20 mouse cellular contexts compared by ENCODE assay signal in the genomic region with DNA sequence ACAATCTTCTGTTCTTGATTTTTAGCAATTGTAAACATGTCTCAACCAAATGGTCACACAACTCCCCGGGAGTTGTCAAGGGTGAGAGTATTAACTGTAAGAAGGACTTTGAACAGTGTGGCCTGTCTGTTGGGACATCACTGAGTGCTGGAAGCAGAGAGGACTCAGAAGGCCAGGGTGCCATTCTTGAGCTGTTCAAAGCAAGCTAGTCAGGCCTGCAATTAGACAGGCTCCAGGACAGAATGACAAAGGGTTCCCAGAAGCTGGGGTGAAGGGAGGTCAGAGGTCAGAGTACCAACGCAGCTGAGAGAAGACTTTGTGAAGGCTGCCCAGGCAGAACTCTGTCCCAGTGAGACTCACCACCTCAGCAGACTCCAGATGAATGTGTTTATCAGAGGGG. TPM values are rescaled to one million over a fixed set of nuclear protein-coding genes. Genes with fewer than 3 reads are reported as not detected.
A peak's percentile ranks its signal among the peaks of the same experiment; 100 is the strongest.
DNase-seq lines count a peak whose midpoint lies in the region; ATAC-seq and TF ChIP-seq lines count a peak whose summit lies in the region.
"Had no signal": no experiment of that assay in that cellular context is flagged by ENCODE, and none has a peak within 500 bp of the region (broad histone marks: within the 10 kb centered on the region; RNA-seq: fewer than 3 reads in every experiment).

No protein-coding gene starts in this region.

- WGBS in kidney, adult 2 months = 28% methylated on average over 2 of the region's 2 CpGs
- 30% methylated on average over 2 of the region's 2 CpGs for WGBS in kidney, embryonic 14.5 days
- 17% methylated on average over 2 of the region's 2 CpGs for WGBS in intestine, postnatal 0 days
- WGBS in forebrain, embryonic 15.5 days = 29% methylated on average over 2 of the region's 2 CpGs

- no peaks in the 10 kb centered on the region for H3K27me3 ChIP-seq in kidney, adult 2 months (replicated peaks; ENCODE audit: control insufficient read depth, insufficient read depth, low read length)
- H3K27me3 ChIP-seq in kidney, embryonic 14.5 days (ENCODE audit: control insufficient read depth, insufficient read depth, low read length) = peaks cover 3% of the 10 kb centered on the region; the same call in 1 of the 2 replicates
- no peaks in the 10 kb centered on the region for H3K27me3 ChIP-seq in intestine, postnatal 0 days (replicated peaks; ENCODE audit: control insufficient read depth, insufficient read depth, low read length)
- H3K27me3 ChIP-seq in forebrain, embryonic 15.5 days = no peaks in the 10 kb centered on the region
- H3K27me3 ChIP-seq: CH12.LX; hindbrain, embryonic 13.5 days; neural tube, embryonic 13.5 days had no signal

- TF ChIP-seq CTCF in kidney, adult 2 months (conservative IDR thresholded peaks at IDR 0.05; ENCODE audit: insufficient read depth, insufficient read length, low read depth, low read length) = no peak
- no peak for TF ChIP-seq CTCF in intestine, postnatal 0 days (IDR thresholded peaks at IDR 0.05; ENCODE audit: low read depth)

- no peak for TF ChIP-seq POLR2A in kidney, adult 2 months (IDR thresholded peaks at IDR 0.05; ENCODE audit: low read depth, low read length)

- H3K4me3 ChIP-seq in kidney, adult 2 months (ENCODE audit: insufficient read depth, low read depth, low read length) = no peak overlapping the region
- no peak overlapping the region for H3K4me3 ChIP-seq in kidney, embryonic 14.5 days (ENCODE audit: low read length)
- no peak overlapping the region for H3K4me3 ChIP-seq in intestine, postnatal 0 days (ENCODE audit: low read depth, low read length)
- no peak overlapping the region for H3K4me3 ChIP-seq in forebrain, embryonic 15.5 days
- H3K4me3 ChIP-seq: hindbrain, embryonic 13.5 days; layer of hippocampus, adult 2 months; limb, embryonic 15.5 days; neural tube, embryonic 13.5 days had no signal

- no peak for ATAC-seq in kidney, embryonic 14.5 days (ENCODE audit: low FRiP score, low TSS enrichment)
- ATAC-seq in intestine, postnatal 0 days = peak; percentile 56
- ATAC-seq in forebrain, embryonic 15.5 days (replicated peaks) = no peak
- ATAC-seq: forebrain, embryonic 16.5 days; inflammation-experienced regulatory T-cells, adult 6 months had no signal

- no peak overlapping the region for H3K9ac ChIP-seq in kidney, embryonic 14.5 days (ENCODE audit: low read depth, low read length)
- no peak overlapping the region for H3K9ac ChIP-seq in intestine, postnatal 0 days (ENCODE audit: low read depth, low read length)
- H3K9ac ChIP-seq in forebrain, embryonic 15.5 days (replicated peaks) = no peak overlapping the region
- H3K9ac ChIP-seq: hindbrain, embryonic 13.5 days; limb, embryonic 15.5 days; neural tube, embryonic 13.5 days had no signal

- H3K9me3 ChIP-seq in kidney, embryonic 14.5 days (ENCODE audit: control insufficient read depth, low read length) = no peaks in the 10 kb centered on the region
- H3K9me3 ChIP-seq in intestine, postnatal 0 days (ENCODE audit: control insufficient read depth) = no peaks in the 10 kb centered on the region
- no peaks in the 10 kb centered on the region for H3K9me3 ChIP-seq in forebrain, embryonic 15.5 days
- H3K9me3 ChIP-seq: hindbrain, embryonic 13.5 days; limb, embryonic 15.5 days; neural tube, embryonic 13.5 days had no signal

- 0 out of 2 replicates have a peak, but pooled peaks cover 3% of the 10 kb centered on the region for H3K4me1 ChIP-seq in kidney, adult 2 months (ENCODE audit: control insufficient read depth, insufficient read depth, low read length)
- no peaks in the 10 kb centered on the region for H3K4me1 ChIP-seq in kidney, embryonic 14.5 days (ENCODE audit: control insufficient read depth, insufficient read depth, low read length)
- no peaks in the 10 kb centered on the region; the same call in 1 of the 2 replicates for H3K4me1 ChIP-seq in intestine, postnatal 0 days (replicated peaks; ENCODE audit: control insufficient read depth, insufficient read depth, low read length)
- H3K4me1 ChIP-seq in forebrain, embryonic 15.5 days = no peaks in the 10 kb centered on the region
- H3K4me1 ChIP-seq: hindbrain, embryonic 13.5 days; limb, embryonic 15.5 days; neural tube, embryonic 13.5 days had no signal

- H3K4me2 ChIP-seq in kidney, embryonic 14.5 days (replicated peaks; ENCODE audit: low read depth, low read length) = no peak overlapping the region
- no peak overlapping the region for H3K4me2 ChIP-seq in intestine, postnatal 0 days (replicated peaks; ENCODE audit: low read depth)
- H3K4me2 ChIP-seq in forebrain, embryonic 15.5 days (replicated peaks) = no peak overlapping the region
- H3K4me2 ChIP-seq: hindbrain, embryonic 13.5 days; limb, embryonic 15.5 days; neural tube, embryonic 13.5 days had no signal

- H3K36me3 ChIP-seq in kidney, adult 2 months (ENCODE audit: control insufficient read depth, insufficient read depth, low read length) = no peaks in the 10 kb centered on the region
- H3K36me3 ChIP-seq in kidney, embryonic 14.5 days (ENCODE audit: control insufficient read depth, insufficient read depth, low read length) = no peaks in the 10 kb centered on the region
- H3K36me3 ChIP-seq in intestine, postnatal 0 days (ENCODE audit: control insufficient read depth, insufficient read depth) = no peaks in the 10 kb centered on the region
- no peaks in the 10 kb centered on the region for H3K36me3 ChIP-seq in forebrain, embryonic 15.5 days
- H3K36me3 ChIP-seq: hindbrain, embryonic 13.5 days; limb, embryonic 15.5 days; neural tube, embryonic 13.5 days had no signal

- peak; percentile 82 for DNase-seq in kidney, adult 2 months
- DNase-seq in embryo, embryonic 10 days (ENCODE audit: low spot score) = peak; percentile 66
- peak; percentile 50 for DNase-seq in retina, embryonic 14.5 days (ENCODE audit: low spot score)
- no peak for DNase-seq in c-Kit-positive CD71-positive TER-119-positive erythroid progenitor cells, embryonic 14.5 days (ENCODE audit: low spot score)
- DNase-seq: cerebellum, adult 8-10 months; heart, postnatal 10 days; layer of hippocampus, postnatal 36 days; lung, adult 2 months; lung, postnatal 4 days; right cerebral cortex, postnatal 14 days had no signal

- no peak overlapping the region for H3K27ac ChIP-seq in kidney, adult 2 months (ENCODE audit: insufficient read depth, low read depth, low read length)
- H3K27ac ChIP-seq in kidney, embryonic 14.5 days (ENCODE audit: low read depth, low read length) = no peak overlapping the region
- H3K27ac ChIP-seq in intestine, postnatal 0 days (ENCODE audit: low read depth, low read length) = no peak overlapping the region
- no peak overlapping the region for H3K27ac ChIP-seq in forebrain, embryonic 15.5 days (replicated peaks)
- H3K27ac ChIP-seq: hindbrain, embryonic 13.5 days; layer of hippocampus, adult 2 months; limb, embryonic 15.5 days; neural tube, embryonic 13.5 days had no signal

RNA-seq across cellular contexts. Expression of a gene that starts 17.5 kb away (rescaled TPM):
- polyA plus RNA-seq in kidney, adult 2 months (2012; rRNA removed) = 2.1 and 2.5 TPM in 2 replicates
- polyA plus RNA-seq in kidney, embryonic 14.5 days (2014; fragmentation: Nextera tagmentation; extraction: Ambion mirVana) = 1.1 and 1.4 TPM in 2 replicates
- polyA plus RNA-seq in intestine, postnatal 0 days (2015; fragmentation: Nextera tagmentation; extraction: Ambion mirVana) = 0.51 and 0.99 TPM in 2 replicates
- polyA plus RNA-seq in forebrain, embryonic 15.5 days (2015; fragmentation: Nextera tagmentation; extraction: Ambion mirVana) = 0.59 and 0.73 TPM in 2 replicates

RNA-seq across cellular contexts. Expression of a gene that starts 31.5 kb away (rescaled TPM):
- 2.7 and 2.9 TPM in 2 replicates for polyA plus RNA-seq in kidney, adult 2 months (2012; rRNA removed)
- polyA plus RNA-seq in kidney, embryonic 14.5 days (2014; fragmentation: Nextera tagmentation; extraction: Ambion mirVana) = 17.9 and 18.7 TPM in 2 replicates
- 2.6 and 2.9 TPM in 2 replicates for polyA plus RNA-seq in intestine, postnatal 0 days (2015; fragmentation: Nextera tagmentation; extraction: Ambion mirVana)
- polyA plus RNA-seq in forebrain, embryonic 15.5 days (2015; fragmentation: Nextera tagmentation; extraction: Ambion mirVana) = 9.5 and 10.1 TPM in 2 replicates

RNA-seq across cellular contexts. Expression of a gene that starts 31.6 kb away (rescaled TPM):
- 19.2 and 19.6 TPM in 2 replicates for polyA plus RNA-seq in kidney, adult 2 months (2012; rRNA removed)
- polyA plus RNA-seq in kidney, embryonic 14.5 days (2014; fragmentation: Nextera tagmentation; extraction: Ambion mirVana) = 29.0 and 42.5 TPM in 2 replicates
- polyA plus RNA-seq in intestine, postnatal 0 days (2015; fragmentation: Nextera tagmentation; extraction: Ambion mirVana) = 13.3 and 14.7 TPM in 2 replicates
- polyA plus RNA-seq in forebrain, embryonic 15.5 days (2015; fragmentation: Nextera tagmentation; extraction: Ambion mirVana) = 29.0 and 31.9 TPM in 2 replicates

RNA-seq across cellular contexts. Expression of a gene that starts 38.2 kb away (rescaled TPM):
- polyA plus RNA-seq in kidney, adult 2 months (2012; rRNA removed) = 7.4 and 7.5 TPM in 2 replicates
- polyA plus RNA-seq in kidney, embryonic 14.5 days (2014; fragmentation: Nextera tagmentation; extraction: Ambion mirVana) = 1.7 and 2.1 TPM in 2 replicates
- 1.9 and 2.1 TPM in 2 replicates for polyA plus RNA-seq in intestine, postnatal 0 days (2015; fragmentation: Nextera tagmentation; extraction: Ambion mirVana)
- polyA plus RNA-seq in forebrain, embryonic 15.5 days (2015; fragmentation: Nextera tagmentation; extraction: Ambion mirVana) = 9.2 and 9.5 TPM in 2 replicates
